Mouse (Mus musculus) megakaryocyte, embryonic 14.5 days (primary cell): ENCODE measurements at regions not wholly inside any gene's neighbourhood (a gene's known extent, or its start where the extent isn't known, plus 50 kb on each side); places are given as distances from the start of the nearest gene placed in this dataset.

ENCODE experiments used
- H3K27me3 ChIP-seq: replicated peaks from 2 replicates; pipeline ENCODE3; 2012; ENCODE audit warnings: inconsistent platforms
- H3K36me3 ChIP-seq: replicated peaks from 2 replicates; pipeline ENCODE3; 2012; ENCODE audit warnings: low read length, inconsistent platforms, mixed read lengths
- H3K4me1 ChIP-seq: 2 replicates; pipeline ENCODE4 v1.6.1; 2012; ENCODE audit warnings: inconsistent platforms
- H3K4me3 ChIP-seq: replicated peaks from 2 replicates; pipeline ENCODE3; 2012; ENCODE audit warnings: moderate library complexity, mild to moderate bottlenecking, inconsistent platforms
- H3K9me3 ChIP-seq: 2 replicates; pipeline ENCODE4 v1.6.1; 2012; ENCODE audit warnings: inconsistent platforms
- FLI1 ChIP-seq: IDR thresholded peaks from 2 replicates; pipeline ENCODE4 v1.6.1; 2012; ENCODE audit warnings: low read length, inconsistent platforms, mixed read lengths
- GATA1 ChIP-seq: IDR thresholded peaks from 3 replicates; pipeline ENCODE4 v1.6.1; 2012; ENCODE audit warnings: mixed read lengths, low read length, inconsistent platforms, borderline replicate concordance

DNA sequence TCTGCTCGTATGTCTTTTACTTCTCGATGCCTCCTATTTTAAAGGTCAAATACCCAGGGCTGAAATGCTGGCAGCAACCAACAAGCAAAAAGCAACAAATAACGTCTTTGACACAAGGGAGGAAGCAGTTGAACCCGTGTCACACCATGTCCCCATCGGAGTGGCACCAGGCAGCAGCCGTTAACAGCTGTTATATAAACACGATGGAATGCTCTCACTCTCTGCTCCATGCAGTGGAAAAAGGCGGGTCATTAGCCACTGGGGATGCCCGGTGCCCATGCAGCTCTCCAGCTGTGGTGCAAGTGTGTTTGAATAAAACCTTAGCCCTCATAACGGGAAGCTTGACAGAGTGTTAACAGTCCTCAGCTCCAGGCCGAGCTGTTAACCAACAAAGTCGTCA is 229.3 kb downstream of the Irx1 start:
- H3K27me3 ChIP-seq, result no peaks in the 10 kb centered on the region
- H3K36me3 ChIP-seq, result no peaks in the 10 kb centered on the region
- no peaks in the 10 kb centered on the region for H3K4me1 ChIP-seq
- no peak overlapping the region for H3K4me3 ChIP-seq
- peaks cover 67% of the 10 kb centered on the region for H3K9me3 ChIP-seq
- no peak for TF ChIP-seq GATA1
- TF ChIP-seq FLI1, result no peak

DNA sequence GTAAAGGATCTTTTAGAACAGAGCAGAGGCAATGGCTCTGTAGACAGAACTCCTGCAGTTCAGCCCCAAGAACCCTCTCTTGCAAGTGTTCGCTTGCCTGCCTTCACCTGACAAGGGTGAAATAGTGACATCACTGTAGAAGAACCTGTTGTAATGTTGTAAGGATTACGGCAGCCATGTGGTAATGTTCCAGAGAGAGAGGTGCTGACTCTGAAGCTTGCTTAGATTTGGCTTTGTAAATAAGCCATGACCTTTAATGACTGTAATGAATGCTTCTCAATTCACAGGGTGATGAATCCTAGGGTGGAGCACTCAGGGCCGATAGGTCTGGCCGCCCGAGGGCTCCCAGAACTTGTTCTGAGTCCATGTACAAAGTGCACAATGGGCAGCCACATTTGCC is 230.2 kb downstream of the Irx1 start:
- peaks cover 66% of the 10 kb centered on the region for H3K9me3 ChIP-seq

DNA sequence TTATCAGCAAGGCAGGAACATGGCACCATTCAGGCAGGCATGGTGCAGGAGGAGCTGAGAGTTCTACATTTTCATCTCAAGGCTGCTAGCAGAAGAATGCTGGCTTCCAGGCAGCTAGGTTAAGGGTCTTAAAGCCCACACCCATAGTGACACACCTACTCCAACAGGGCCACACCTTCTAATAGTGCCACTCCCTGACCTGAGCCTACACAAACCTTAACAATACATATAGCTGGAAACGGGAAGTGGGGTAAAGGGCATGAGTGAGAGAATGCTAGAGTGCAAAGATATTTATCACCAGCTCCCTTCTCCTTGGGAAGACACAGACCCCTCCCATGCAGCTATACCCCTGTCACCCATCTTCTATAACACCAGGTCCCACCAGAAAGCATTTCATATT is 230.6 kb downstream of the Irx1 start:
- H3K9me3 ChIP-seq, result peaks cover 63% of the 10 kb centered on the region
- H3K4me3 ChIP-seq, result no peak overlapping the region
- TF ChIP-seq GATA1 (no peak), FLI1 (no peak)

More for the DNA sequence above, 230.2 kb downstream of the Irx1 start:
- Histone ChIP-seq H3K27me3 (no peaks in the 10 kb centered on the region), H3K4me1 (no peaks in the 10 kb centered on the region), H3K4me3 (no peak overlapping the region), H3K36me3 (no peaks in the 10 kb centered on the region)
- TF ChIP-seq FLI1 (no peak), GATA1 (no peak)

DNA sequence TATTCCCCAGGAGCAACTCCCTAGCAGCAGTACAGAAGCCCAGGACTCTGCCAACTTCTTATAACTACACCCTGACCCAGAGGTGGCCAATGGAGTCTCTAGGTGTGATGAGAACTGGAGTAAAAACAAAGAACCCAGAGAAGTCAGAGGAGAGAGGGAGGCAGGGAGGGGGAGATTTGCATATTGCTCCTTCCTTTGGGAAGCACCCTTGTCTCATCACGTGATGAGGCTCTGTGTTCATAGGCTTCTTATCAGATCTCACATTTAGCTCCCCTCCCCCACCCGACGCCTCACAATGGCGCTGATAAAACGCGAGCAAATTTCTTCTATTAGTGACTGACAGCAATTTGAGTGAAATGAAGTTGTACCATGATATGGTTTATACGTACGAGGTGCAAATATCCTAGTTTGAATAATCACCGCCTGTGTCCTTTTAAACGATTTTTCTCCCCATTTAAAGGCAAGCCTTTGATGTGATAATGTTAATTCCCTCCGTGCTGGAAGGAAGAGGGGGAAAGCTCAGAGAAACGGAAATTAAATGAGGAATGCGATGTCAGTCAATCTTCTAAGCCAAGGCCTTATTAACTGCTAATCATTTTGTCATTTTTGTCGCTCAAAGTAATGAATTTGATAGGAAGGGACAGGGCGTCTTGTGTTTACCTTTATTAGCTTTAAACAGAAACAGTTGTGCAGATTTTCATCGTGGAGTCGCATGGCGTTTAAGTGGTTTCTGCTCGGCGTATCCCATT is 273.3 kb downstream of the Irx1 start:
- no peak overlapping the region for H3K4me3 ChIP-seq
- H3K9me3 ChIP-seq, result peaks cover 26% of the 10 kb centered on the region
- H3K4me1 ChIP-seq, result no peaks in the 10 kb centered on the region
- H3K36me3 ChIP-seq, result no peaks in the 10 kb centered on the region
- H3K27me3 ChIP-seq, result no peaks in the 10 kb centered on the region
- TF ChIP-seq GATA1 (no peak), FLI1 (no peak)

More for the DNA sequence above, 230.6 kb downstream of the Irx1 start:
- no peaks in the 10 kb centered on the region for H3K4me1 ChIP-seq
- H3K27me3 ChIP-seq, result no peaks in the 10 kb centered on the region
- no peaks in the 10 kb centered on the region for H3K36me3 ChIP-seq

DNA sequence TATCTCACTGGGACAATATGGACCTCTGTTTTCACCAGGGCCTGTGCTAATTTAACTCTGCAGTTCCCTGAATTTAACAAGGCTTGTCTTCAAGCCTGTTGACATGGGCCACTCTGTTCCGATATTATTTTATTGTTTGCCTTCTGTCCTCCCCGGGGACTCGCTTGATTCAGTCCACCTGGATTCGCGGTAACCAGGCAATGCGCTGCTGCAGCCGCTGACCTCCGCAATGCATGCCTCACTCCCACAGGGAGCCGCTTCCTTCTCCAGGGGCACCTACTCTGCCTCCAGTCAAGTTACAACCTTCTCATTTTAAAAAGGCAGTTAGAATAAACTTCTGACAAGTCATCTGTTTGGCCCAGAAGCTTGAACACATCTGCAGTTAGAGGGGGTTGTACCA is 274.3 kb downstream of the Irx1 start:
- H3K4me3 ChIP-seq, result no peak overlapping the region
- TF ChIP-seq FLI1 (no peak), GATA1 (no peak)
- peaks cover 23% of the 10 kb centered on the region for H3K9me3 ChIP-seq
- H3K36me3 ChIP-seq, result no peaks in the 10 kb centered on the region
- no peaks in the 10 kb centered on the region for H3K27me3 ChIP-seq
- no peaks in the 10 kb centered on the region for H3K4me1 ChIP-seq

DNA sequence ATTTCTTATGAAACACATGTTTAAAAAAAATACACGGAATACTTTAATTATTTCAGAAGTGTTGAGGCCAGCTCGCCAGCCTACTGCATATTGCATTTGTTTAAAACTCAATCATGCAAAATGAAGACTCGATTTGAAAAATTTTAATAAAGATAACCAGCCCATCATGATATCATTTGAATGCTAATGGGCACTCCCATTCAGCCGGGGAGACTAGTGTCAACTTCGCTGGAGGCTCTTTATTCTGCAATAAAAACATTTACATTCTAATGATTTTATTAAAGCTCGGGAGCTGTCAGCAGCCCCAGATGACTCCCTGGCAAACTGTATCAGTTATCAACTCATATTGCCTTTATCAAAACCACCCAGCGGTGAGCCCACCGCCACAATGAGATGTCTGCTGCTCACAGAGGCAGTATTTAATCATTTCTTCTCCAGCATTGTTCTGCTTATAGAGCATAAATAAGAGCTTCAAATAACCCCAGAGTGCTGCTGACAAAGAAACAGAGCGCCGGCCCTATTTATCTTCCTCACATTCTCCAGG is 287.4 kb downstream of the Irx1 start:
- H3K4me3 ChIP-seq, result no peak overlapping the region
- H3K9me3 ChIP-seq, result peaks cover 10% of the 10 kb centered on the region; the same call in 1 of the 2 replicates
- TF ChIP-seq FLI1 (no peak), GATA1 (no peak)
- no peaks in the 10 kb centered on the region for H3K27me3 ChIP-seq
- no peaks in the 10 kb centered on the region for H3K4me1 ChIP-seq
- H3K36me3 ChIP-seq, result no peaks in the 10 kb centered on the region

DNA sequence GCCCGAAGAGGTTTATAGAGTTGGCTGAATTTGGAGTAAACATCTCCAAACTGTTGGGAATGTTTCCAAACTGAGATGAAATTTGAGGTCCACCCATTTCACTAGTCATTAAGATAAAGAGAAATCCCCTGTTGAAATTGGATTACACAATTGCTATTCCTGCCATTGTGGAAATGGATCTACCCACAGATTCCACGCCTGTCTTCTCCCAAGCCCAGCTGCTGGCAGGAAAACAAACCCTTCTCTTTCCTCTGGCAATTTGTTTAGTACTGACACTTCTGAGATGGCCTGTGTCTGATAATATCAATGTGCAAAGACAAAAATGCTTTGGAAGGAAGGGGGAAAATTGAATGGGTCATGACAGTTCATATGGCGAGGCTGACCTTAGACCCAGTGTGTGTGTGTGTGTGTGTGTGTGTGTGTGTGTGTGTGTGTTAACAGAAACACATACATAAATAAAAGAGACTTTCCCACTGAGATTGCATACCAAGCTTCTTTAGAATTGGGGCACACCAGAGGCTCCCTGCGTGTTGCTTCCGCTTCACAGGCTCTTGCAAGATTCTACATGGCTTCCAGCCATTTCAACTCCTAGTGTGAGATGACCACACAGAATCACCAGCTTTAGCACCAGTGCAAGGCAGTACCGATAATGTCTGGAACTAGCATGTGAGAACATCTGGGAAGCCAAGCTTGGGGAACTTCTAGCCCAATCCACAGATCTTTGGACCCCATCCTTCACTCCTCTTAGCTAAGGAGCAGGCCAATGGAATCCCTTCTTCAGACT is 293.4 kb downstream of the Irx1 start:
- H3K9me3 ChIP-seq, result peaks cover 12% of the 10 kb centered on the region

DNA sequence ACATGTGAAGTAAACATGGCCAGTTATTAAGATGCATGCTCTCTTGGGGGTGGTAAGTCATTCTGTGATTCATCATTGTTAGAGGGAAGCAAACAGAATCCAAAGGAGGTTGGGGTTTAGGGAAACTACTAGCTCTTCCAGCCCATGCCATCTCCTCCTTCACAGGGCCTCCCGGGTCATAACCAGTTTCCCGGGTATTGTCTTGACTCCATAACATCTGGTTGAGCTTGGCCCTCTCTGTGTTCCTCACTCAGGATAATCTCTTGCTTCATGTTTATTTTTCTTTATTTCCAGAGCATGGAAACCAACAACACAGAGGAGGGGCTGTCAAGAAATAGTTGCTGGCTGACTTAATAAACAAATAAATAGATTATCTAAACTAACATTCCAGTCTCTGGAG is 295.3 kb downstream of the Irx1 start:
- Histone ChIP-seq H3K4me3 (no peak overlapping the region), H3K27me3 (no peaks in the 10 kb centered on the region), H3K4me1 (no peaks in the 10 kb centered on the region), H3K36me3 (no peaks in the 10 kb centered on the region), H3K9me3 (peaks cover 9% of the 10 kb centered on the region)
- TF ChIP-seq FLI1 (no peak), GATA1 (no peak)

More for the DNA sequence above, 293.4 kb downstream of the Irx1 start:
- Histone ChIP-seq H3K4me1 (no peaks in the 10 kb centered on the region), H3K4me3 (no peak overlapping the region), H3K36me3 (no peaks in the 10 kb centered on the region), H3K27me3 (no peaks in the 10 kb centered on the region)
- TF ChIP-seq FLI1 (no peak), GATA1 (no peak)

DNA sequence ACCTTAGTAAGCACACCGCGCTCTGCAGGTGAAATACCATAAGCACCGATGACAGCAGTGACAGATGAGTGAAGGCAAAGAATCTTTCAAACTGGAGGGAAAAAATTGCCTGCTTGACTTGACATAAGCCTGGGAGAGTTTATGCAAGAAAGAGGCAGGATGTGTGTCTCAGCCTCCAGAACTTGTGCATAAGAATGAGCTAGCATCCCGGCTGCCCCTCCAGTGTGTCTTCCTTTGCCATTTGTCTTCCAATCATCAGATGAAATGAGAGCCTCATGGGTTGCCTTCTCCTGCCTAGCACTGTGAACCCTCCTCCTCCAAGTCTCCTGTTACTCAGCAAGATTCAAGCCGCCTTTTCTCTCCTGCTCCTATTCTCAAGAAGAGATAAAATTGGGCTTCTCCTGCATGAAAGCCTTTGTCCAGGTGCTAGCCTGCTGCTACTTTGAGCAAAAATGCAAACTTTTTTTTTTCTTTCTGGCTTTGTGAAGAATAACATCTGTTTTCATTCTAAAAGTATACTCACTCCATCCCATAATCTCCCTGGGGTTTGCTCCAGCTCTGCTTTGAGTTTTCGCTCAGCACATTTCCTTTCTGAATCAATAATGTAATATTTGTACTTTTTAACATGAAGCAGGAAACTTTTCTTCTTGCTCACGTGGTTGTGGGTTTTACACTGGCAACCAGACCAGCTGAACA is 298.2 kb downstream of the Irx1 start:
- TF ChIP-seq FLI1 (no peak), GATA1 (no peak)
- H3K9me3 ChIP-seq, result peaks cover 24% of the 10 kb centered on the region

DNA sequence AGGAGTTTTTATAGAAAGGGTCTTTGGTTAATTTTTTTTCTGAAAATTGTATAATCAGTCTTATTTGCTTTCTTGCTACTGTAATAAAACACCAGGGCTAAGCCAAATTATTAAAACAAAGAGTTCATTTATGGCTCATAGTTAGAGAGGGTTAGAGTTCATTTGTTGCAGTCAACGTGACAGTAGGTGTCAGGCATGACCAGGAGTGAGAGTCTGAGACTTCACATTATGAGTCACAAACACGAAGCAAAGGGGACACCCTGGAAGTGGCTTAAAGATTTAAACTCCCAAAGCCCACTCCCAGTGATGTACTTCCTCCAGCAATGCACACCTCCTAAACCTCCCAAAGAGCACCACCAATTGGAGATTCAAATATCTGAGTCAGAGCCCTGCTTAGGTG is 305.6 kb downstream of the Irx1 start:
- Histone ChIP-seq H3K9me3 (peaks cover 40% of the 10 kb centered on the region), H3K4me1 (no peaks in the 10 kb centered on the region), H3K4me3 (no peak overlapping the region), H3K36me3 (no peaks in the 10 kb centered on the region), H3K27me3 (no peaks in the 10 kb centered on the region)
- TF ChIP-seq GATA1 (no peak), FLI1 (no peak)

More for the DNA sequence above, 298.2 kb downstream of the Irx1 start:
- no peaks in the 10 kb centered on the region for H3K27me3 ChIP-seq
- no peaks in the 10 kb centered on the region for H3K4me1 ChIP-seq
- H3K36me3 ChIP-seq, result no peaks in the 10 kb centered on the region
- H3K4me3 ChIP-seq, result no peak overlapping the region
